Mouse (Mus musculus): ENCODE measurements around the gene Tsks.

GRCm38 (mm10) chr7:44894175-44894574, 48.8 kb upstream of the Tsks start:
- TF ChIP-seq POLR2A (IDR thresholded peaks at IDR 0.05; ENCODE audit: insufficient read length, low read depth) (no peak), POLR2AphosphoS2 (IDR thresholded peaks at IDR 0.05; ENCODE audit: insufficient read length, low read depth) (no peak), TCF3 (IDR thresholded peaks at IDR 0.05; ENCODE audit: insufficient read length, low read depth) (no peak), TCF12 (IDR thresholded peaks at IDR 0.05; ENCODE audit: insufficient read depth, poor library complexity, severe bottlenecking) (no peak), MAX (IDR thresholded peaks at IDR 0.05; ENCODE audit: low read depth) (no peak), MYOG (IDR thresholded peaks at IDR 0.05; ENCODE audit: control insufficient read depth in 1 of 3, insufficient read depth in 1 of 3, insufficient read length in 2 of 3, low read depth in 2 of 3) (no peak), SRF (IDR thresholded peaks at IDR 0.05; ENCODE audit: control insufficient read depth, insufficient read length, low read depth) (no peak), USF1 (IDR thresholded peaks at IDR 0.05; ENCODE audit: low read depth) (no peak), E2F4 (IDR thresholded peaks at IDR 0.05; ENCODE audit: insufficient read depth) (no peak), CEBPB (IDR thresholded peaks at IDR 0.05; ENCODE audit: insufficient read depth, poor library complexity, severe bottlenecking) (no peak)

All from myocyte (in vitro differentiated cells).